Mouse (Mus musculus) bone marrow, adult 2 months (tissue): ENCODE measurements around the gene Pepd.

ENCODE experiments used
- CTCF ChIP-seq: fragments of 200-500 bp; IDR thresholded peaks from 2 replicates; pipeline ENCODE4 v1.5.1; 2011; ENCODE audit warnings: low read length, control low read depth; ENCODE audit not compliant: control insufficient read depth, insufficient read depth
- POLR2A ChIP-seq: fragments of 200-500 bp; IDR thresholded peaks from 2 replicates; pipeline ENCODE4 v1.6.1; 2011; ENCODE audit warnings: low read depth, mild to moderate bottlenecking, control low read depth, low read length, borderline replicate concordance; ENCODE audit not compliant: control insufficient read depth

DNA sequence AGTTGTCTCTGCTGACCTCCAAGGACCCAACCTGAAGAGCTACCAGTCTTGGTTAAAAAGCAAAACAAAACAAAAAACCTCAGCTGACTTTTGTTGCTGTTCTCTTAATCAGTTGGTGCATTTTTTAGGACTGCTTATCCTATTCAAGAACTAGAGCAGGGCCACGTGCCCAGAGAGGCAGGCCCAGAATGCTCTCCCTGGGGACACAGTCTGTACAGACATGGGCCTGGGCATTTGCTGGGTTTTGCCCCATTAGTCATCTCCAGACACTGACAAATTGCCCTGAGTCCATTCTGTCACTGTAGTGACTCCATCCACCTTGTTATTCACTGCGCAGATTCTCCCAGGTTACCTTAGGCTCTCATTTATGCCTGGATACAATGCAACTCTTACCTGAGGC is 103.1 kb downstream of the Pepd start:
- no peak for TF ChIP-seq CTCF
- TF ChIP-seq POLR2A, result no peak
